Mouse (Mus musculus) right cerebral cortex, adult 2 months (tissue): ENCODE measurements around the gene Gpr45.
"Not testable (repeated sequence)": the region's sequence is repeated elsewhere in the genome, so short reads cannot be mapped to it uniquely, and the experiment has no call there.

Experiments used
- DNase-seq, 2 experiments: peaks; one replicate each; pipeline ENCODE4 v3.0.0; 2021 to 2022; ENCODE audit warnings: low spot score in 2 of 2

The Gpr45 gene

GRCm38 (mm10) chr1:42952734-42953481, at the start of gene Gpr45:
Gene Gpr45, plus strand, starts transcription at chr1:42952872.
- peak; percentile 72 to 74 for DNase-seq

- DNase-seq, result no peak
Measured at GRCm38 (mm10) chr1:42905148-42905547, 47.5 kb upstream of the Gpr45 start.

GRCm38 (mm10) chr1:42906696-42907095, 46.0 kb upstream of the Gpr45 start:
- DNase-seq, result peak; percentile 35 to 55

- DNase-seq, result no peak
Measured at GRCm38 (mm10) chr1:42907153-42907552, 45.5 kb upstream of the Gpr45 start.

- no peak for DNase-seq
Measured at GRCm38 (mm10) chr1:42915062-42915461, 37.6 kb upstream of the Gpr45 start.

- no peak for DNase-seq
Measured at GRCm38 (mm10) chr1:42916719-42917118, 36.0 kb upstream of the Gpr45 start.

- DNase-seq, result no peak
Measured at GRCm38 (mm10) chr1:42917908-42918307, 34.8 kb upstream of the Gpr45 start.

- DNase-seq, result no peak
Measured at GRCm38 (mm10) chr1:42923924-42924323, 28.7 kb upstream of the Gpr45 start.

- no peak for DNase-seq
Measured at GRCm38 (mm10) chr1:42933613-42934012, 19.1 kb upstream of the Gpr45 start.

- DNase-seq, result no peak
Measured at GRCm38 (mm10) chr1:42948486-42948885, 4.2 kb upstream of the Gpr45 start.

- peak in 1 of 2 experiments; percentile 37 for DNase-seq
Measured at GRCm38 (mm10) chr1:42953482-42953822, 780 bp downstream of the Gpr45 start.

- DNase-seq, result no peak
Measured at GRCm38 (mm10) chr1:42956828-42957227, 4.2 kb downstream of the Gpr45 start.

- DNase-seq, result no peak
Measured at GRCm38 (mm10) chr1:42983082-42983771, 30.6 kb downstream of the Gpr45 start.

- DNase-seq, result no peak
Measured at GRCm38 (mm10) chr1:42984119-42984518, 31.4 kb downstream of the Gpr45 start.

GRCm38 (mm10) chr1:42988996-42989395, 36.3 kb downstream of the Gpr45 start:
- DNase-seq, result no peak

- DNase-seq, result peak; percentile 39 to 49
Measured at GRCm38 (mm10) chr1:43006051-43006514, 53.4 kb downstream of the Gpr45 start.

GRCm38 (mm10) chr1:43006524-43006923, 53.9 kb downstream of the Gpr45 start:
- DNase-seq, result no peak

GRCm38 (mm10) chr1:43010461-43010860, 57.8 kb downstream of the Gpr45 start:
- DNase-seq, result no peak

- DNase-seq, result not testable (repeated sequence)
Measured at GRCm38 (mm10) chr1:43015153-43015685, 62.5 kb downstream of the Gpr45 start.

- DNase-seq, result no peak
Measured at GRCm38 (mm10) chr1:43036014-43036413, 83.3 kb downstream of the Gpr45 start.

- peak in 1 of 2 experiments; percentile 26 for DNase-seq
Measured at GRCm38 (mm10) chr1:43042271-43042670, 89.6 kb downstream of the Gpr45 start.

- no peak for DNase-seq
Measured at GRCm38 (mm10) chr1:43045204-43045982, 92.7 kb downstream of the Gpr45 start.
